Mouse (Mus musculus): ENCODE measurements at regions not wholly inside any gene's neighbourhood (a gene's known extent, or its start where the extent isn't known, plus 50 kb on each side); places are given as distances from the start of the nearest gene placed in this dataset.

DNA sequence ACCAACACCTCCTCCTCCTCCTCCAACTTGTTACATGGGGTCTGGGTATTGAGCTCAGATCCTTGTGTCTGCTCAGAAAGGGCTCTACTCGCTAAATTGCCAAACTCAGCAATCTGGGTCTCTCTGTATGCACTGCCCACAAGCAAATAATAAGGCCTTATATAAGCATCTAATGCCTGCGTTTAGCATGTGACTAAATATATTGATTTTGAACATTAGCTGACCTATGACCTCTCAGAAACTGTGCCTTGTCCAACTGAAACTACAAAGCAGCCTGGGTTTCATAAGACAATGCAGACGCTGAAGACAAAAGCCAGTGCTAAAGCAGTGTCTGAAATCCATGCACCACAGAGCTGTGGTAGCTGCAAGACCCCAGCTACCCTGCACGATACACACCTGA, 206.3 kb upstream of the Mkln1 start:
- no peak for ATAC-seq (ENCODE audit: insufficient read depth, low FRiP score, low read depth)
- WGBS: 82% methylated on average over 4 of the region's 4 CpGs

DNA sequence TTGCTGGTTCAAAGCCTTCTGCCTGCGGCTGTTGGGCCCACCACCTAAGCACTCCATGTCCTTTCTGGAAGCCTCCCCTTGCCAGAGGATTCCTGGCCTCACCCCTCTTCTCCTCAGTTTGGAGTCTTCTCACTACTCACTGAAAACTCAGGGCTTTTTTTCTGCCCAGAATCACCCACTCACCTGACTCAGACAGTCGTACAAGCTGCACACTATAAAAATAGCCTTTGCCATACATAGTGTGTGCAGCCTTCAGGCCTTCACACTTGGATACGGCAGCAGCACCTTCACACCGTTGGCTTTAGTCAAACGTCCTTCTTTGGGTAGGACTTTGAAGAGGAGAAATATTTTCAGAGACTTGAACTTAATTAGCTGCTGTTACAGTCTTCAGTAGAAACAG, 205.3 kb upstream of the Mkln1 start:
- Histone ChIP-seq H3K9ac (no peak overlapping the region), H3K4me3 (replicated peaks) (no peak overlapping the region), H3K36me3 (no peaks in the 10 kb centered on the region), H3K4me2 (no peak overlapping the region), H3K9me3 (no peaks in the 10 kb centered on the region), H3K27me3 (replicated peaks) (no peaks in the 10 kb centered on the region), H3K27ac (no peak overlapping the region), H3K4me1 (no peaks in the 10 kb centered on the region)
- 78% methylated on average over 5 of the region's 5 CpGs for WGBS
- ATAC-seq (ENCODE audit: insufficient read depth, low FRiP score, low read depth): no peak

More for the DNA sequence above, 206.3 kb upstream of the Mkln1 start:
- no peak overlapping the region for H3K4me2 ChIP-seq
- no peaks in the 10 kb centered on the region for H3K4me1 ChIP-seq
- H3K27me3 ChIP-seq (replicated peaks): no peaks in the 10 kb centered on the region
- H3K36me3 ChIP-seq: no peaks in the 10 kb centered on the region
- no peak overlapping the region for H3K27ac ChIP-seq
- H3K9me3 ChIP-seq: no peaks in the 10 kb centered on the region
- no peak overlapping the region for H3K9ac ChIP-seq
- H3K4me3 ChIP-seq (replicated peaks): no peak overlapping the region

DNA sequence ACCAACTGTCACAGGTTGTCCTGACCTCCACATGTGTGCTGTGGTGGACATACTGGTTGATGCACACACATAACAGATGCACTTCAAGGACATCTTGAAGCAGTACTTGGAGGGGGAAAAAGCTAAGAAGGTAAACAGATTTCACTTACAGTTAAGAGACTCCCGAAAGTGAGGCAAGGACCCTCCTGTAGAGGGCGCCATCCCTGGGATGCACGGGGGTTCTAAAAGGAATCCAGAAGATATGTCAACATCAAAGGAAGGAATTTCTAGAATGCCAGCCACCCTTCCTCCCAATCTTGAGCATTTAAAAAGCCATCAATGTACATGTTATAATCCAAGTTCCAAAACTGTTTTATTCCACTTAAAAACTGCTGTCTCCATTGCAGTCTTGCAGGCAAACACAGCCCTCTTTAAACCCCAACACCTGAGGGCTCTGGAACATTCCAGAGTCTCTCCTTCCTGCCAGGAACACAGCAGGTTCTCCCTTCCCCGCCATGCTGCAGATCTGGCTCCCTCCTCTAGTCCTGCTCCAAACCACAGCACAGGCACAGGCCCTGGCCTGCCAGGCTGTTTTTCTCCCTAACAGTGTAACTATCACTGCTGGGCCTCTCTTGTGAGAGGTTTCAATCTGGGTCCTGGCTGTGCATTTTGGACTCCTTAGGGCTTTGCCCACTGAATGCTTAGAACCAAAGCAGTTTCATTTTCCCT, 200.8 kb upstream of the Mkln1 start:
- Histone ChIP-seq H3K9me3 (no peaks in the 10 kb centered on the region), H3K4me1 (no peaks in the 10 kb centered on the region), H3K4me3 (replicated peaks) (no peak overlapping the region), H3K27me3 (replicated peaks) (no peaks in the 10 kb centered on the region), H3K4me2 (no peak overlapping the region), H3K36me3 (no peaks in the 10 kb centered on the region), H3K27ac (no peak overlapping the region), H3K9ac (no peak overlapping the region)
- ATAC-seq (ENCODE audit: insufficient read depth, low FRiP score, low read depth): no peak
- 58% methylated on average over 4 of the region's 4 CpGs for WGBS

DNA sequence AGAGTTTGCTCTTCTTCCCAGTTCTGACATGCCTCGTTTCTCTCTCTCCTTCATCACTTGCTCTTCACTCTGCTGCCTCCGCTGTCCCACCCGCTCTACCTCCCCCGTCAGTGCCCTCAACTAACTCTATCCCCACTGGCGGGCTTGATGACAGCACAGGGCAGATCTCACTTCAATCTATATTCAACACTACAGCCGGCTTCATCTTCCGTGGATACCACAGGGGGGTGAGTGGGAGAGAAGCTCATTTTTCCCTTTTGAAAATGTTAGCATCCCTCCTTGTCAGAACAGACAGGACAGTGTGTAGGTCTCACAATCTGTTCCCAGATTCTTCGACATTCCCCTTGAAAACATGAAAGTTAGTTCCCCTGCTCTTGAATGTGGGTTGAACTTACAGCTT, 200.2 kb upstream of the Mkln1 start:
- Histone ChIP-seq H3K36me3 (no peaks in the 10 kb centered on the region), H3K9me3 (no peaks in the 10 kb centered on the region), H3K9ac (no peak overlapping the region), H3K4me2 (no peak overlapping the region), H3K4me1 (no peaks in the 10 kb centered on the region), H3K4me3 (replicated peaks) (no peak overlapping the region), H3K27me3 (replicated peaks) (no peaks in the 10 kb centered on the region), H3K27ac (no peak overlapping the region)
- ATAC-seq (ENCODE audit: insufficient read depth, low FRiP score, low read depth): no peak
- 71% methylated on average over 8 of the region's 8 CpGs for WGBS

DNA sequence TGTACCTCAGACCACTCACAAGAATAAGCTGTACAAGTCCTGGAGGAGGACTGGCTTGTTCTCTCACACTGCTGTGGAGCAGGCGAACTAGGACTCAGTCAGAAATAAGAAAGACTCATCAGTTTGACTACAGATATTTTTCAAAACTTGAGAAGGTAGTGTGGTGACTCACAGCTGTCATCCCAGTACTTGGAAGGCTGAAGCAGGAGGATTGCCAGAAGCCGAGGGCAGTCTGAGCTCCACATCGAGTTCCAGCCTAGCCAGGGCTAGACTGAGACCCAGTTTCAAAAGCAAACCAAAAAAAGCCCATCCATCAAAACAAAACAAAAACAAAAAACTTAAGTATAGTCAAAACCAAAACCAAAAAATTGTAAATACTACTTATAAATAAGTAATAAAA, 197.8 kb upstream of the Mkln1 start:
- 81% methylated on average over 3 of the region's 3 CpGs for WGBS

DNA sequence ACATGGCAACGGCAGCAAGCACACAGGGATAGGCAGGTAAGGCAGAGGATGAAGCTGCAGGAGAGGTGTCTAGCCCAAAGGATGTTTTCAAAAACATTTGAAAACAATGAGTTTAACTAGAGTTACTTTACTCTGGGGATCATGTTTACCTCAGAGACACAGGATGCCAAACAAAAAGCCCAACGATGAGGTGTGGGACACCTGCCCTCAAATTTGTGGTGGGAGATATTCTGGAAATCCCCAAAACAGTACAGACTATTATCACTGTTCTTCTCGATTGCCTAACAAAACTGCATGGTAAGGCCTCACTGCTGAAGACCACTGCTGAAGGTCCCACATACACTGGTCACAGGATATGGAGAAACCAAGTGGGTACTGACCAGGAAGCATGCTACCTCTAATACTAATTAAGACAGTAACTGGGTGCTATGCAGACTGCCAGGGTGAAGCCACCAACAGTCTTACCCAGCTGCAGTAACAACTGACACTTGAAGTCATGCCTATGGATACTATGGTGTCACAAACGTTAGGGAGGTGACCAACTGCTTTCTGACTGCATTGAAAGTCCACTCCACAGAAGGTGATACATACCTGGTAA, 197.1 kb upstream of the Mkln1 start:
- H3K4me1 ChIP-seq: no peaks in the 10 kb centered on the region
- H3K4me2 ChIP-seq: no peak overlapping the region
- no peaks in the 10 kb centered on the region for H3K9me3 ChIP-seq
- no peak for ATAC-seq (ENCODE audit: insufficient read depth, low FRiP score, low read depth)
- no peak overlapping the region for H3K4me3 ChIP-seq (replicated peaks)
- H3K9ac ChIP-seq: no peak overlapping the region
- H3K36me3 ChIP-seq: no peaks in the 10 kb centered on the region
- H3K27me3 ChIP-seq (replicated peaks): no peaks in the 10 kb centered on the region
- no peak overlapping the region for H3K27ac ChIP-seq
- 80% methylated on average over 4 of the region's 4 CpGs for WGBS

More for the DNA sequence above, 197.8 kb upstream of the Mkln1 start:
- H3K27ac ChIP-seq: no peak overlapping the region
- H3K9me3 ChIP-seq: no peaks in the 10 kb centered on the region
- H3K9ac ChIP-seq: no peak overlapping the region
- H3K27me3 ChIP-seq (replicated peaks): no peaks in the 10 kb centered on the region
- no peak overlapping the region for H3K4me2 ChIP-seq
- no peaks in the 10 kb centered on the region for H3K36me3 ChIP-seq
- no peak overlapping the region for H3K4me3 ChIP-seq (replicated peaks)
- no peak for ATAC-seq (ENCODE audit: insufficient read depth, low FRiP score, low read depth)
- H3K4me1 ChIP-seq: no peaks in the 10 kb centered on the region

DNA sequence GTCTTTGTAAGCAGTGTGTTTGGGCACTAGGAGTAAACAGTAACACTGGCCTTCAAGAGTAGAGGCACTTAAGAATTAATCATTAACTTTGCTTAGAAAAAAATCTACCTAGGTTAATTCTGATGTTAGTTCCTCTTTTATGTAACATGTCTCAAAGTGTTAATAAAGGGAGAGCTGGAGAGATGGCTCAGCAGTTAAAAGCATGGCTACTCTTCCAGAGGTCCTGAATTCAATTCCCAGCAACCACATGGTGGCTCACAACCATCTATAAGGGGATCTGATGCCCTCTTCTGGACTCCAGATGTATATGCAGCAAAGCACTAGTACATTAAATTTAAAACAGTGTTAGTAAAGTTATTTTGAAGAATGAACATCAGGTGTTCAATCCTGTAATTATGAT, 195.9 kb upstream of the Mkln1 start:
- ATAC-seq (ENCODE audit: insufficient read depth, low FRiP score, low read depth): no peak
- no peaks in the 10 kb centered on the region for H3K36me3 ChIP-seq
- no peaks in the 10 kb centered on the region for H3K27me3 ChIP-seq (replicated peaks)
- H3K9ac ChIP-seq: no peak overlapping the region
- H3K4me3 ChIP-seq (replicated peaks): no peak overlapping the region
- no peaks in the 10 kb centered on the region for H3K4me1 ChIP-seq
- no peak overlapping the region for H3K27ac ChIP-seq
- no peaks in the 10 kb centered on the region for H3K9me3 ChIP-seq
- H3K4me2 ChIP-seq: no peak overlapping the region

DNA sequence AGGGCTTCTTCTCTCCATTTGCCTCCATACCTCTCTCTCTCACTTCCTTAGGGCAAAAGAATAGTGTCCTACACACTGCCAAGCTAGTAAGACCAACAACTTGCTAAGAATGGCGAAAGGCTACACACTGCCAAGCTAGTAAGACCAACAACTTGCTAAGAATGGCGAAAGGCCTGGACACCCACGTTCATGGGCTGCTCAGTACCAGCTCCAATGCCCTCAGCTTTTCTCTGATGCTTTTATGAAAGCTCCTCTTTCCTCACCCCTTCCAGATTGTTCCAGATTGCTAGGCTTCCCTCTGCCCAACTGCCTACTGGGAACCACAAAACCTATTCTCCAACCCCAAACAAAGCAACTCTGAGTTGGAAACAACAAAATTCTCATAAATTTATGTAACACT, 194.1 kb upstream of the Mkln1 start:
- H3K9me3 ChIP-seq: no peaks in the 10 kb centered on the region
- H3K9ac ChIP-seq: no peak overlapping the region
- H3K4me3 ChIP-seq (replicated peaks): no peak overlapping the region
- H3K4me2 ChIP-seq: no peak overlapping the region
- no peaks in the 10 kb centered on the region for H3K27me3 ChIP-seq (replicated peaks)
- 93% methylated on average over 3 of the region's 3 CpGs for WGBS
- H3K27ac ChIP-seq: no peak overlapping the region
- no peaks in the 10 kb centered on the region for H3K36me3 ChIP-seq
- no peaks in the 10 kb centered on the region for H3K4me1 ChIP-seq
- no peak for ATAC-seq (ENCODE audit: insufficient read depth, low FRiP score, low read depth)

DNA sequence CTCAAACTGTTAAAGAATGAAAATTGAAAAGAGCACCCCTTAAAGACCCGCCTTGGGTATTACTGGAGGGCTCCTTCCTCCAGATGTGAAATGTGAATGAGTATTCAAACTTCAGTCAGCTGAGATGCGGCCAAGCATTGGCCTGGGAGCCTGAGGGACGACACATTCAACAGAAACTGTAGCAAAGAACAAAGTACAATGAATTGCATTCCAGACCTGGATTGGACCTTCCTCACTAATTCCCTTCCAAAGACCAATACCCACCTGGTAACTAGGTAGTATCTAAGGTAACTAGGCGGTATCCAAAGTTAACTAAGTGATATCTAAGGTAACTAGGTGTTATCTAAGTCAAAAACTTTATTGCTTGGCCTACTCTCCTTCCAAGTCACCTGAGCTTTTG, 193.7 kb upstream of the Mkln1 start:
- Histone ChIP-seq H3K27ac (no peak overlapping the region), H3K4me3 (replicated peaks) (no peak overlapping the region), H3K9me3 (no peaks in the 10 kb centered on the region), H3K4me2 (no peak overlapping the region), H3K9ac (no peak overlapping the region), H3K27me3 (replicated peaks) (no peaks in the 10 kb centered on the region), H3K4me1 (no peaks in the 10 kb centered on the region), H3K36me3 (no peaks in the 10 kb centered on the region)
- 78% methylated on average over 4 of the region's 4 CpGs for WGBS
- ATAC-seq (ENCODE audit: insufficient read depth, low FRiP score, low read depth): no peak

DNA sequence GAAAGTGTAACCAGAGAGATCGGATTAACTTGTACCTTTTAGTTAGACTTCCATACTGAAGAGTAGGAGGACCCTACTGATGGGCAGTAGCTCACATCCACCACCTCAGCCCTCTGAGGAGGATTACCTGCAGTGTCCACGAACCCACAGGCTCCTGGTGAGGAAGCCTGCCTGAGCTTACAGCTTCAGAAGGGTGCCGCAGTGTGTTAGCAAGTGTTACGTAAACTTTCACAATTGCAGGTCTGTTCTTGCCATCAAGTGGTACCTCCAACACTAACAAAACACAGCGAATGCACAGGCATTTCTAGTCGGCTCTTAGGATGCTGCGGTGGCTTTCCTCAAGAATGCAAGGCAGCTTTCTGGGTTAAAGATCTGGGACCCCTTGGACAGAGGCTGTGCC, 192.4 kb upstream of the Mkln1 start:
- no peak overlapping the region for H3K4me2 ChIP-seq
- no peaks in the 10 kb centered on the region for H3K4me1 ChIP-seq
- H3K36me3 ChIP-seq: no peaks in the 10 kb centered on the region
- ATAC-seq (ENCODE audit: insufficient read depth, low FRiP score, low read depth): no peak
- H3K27me3 ChIP-seq (replicated peaks): no peaks in the 10 kb centered on the region
- 69% methylated on average over 7 of the region's 7 CpGs for WGBS
- H3K9ac ChIP-seq: no peak overlapping the region
- H3K27ac ChIP-seq: no peak overlapping the region
- H3K9me3 ChIP-seq: no peaks in the 10 kb centered on the region
- no peak overlapping the region for H3K4me3 ChIP-seq (replicated peaks)

DNA sequence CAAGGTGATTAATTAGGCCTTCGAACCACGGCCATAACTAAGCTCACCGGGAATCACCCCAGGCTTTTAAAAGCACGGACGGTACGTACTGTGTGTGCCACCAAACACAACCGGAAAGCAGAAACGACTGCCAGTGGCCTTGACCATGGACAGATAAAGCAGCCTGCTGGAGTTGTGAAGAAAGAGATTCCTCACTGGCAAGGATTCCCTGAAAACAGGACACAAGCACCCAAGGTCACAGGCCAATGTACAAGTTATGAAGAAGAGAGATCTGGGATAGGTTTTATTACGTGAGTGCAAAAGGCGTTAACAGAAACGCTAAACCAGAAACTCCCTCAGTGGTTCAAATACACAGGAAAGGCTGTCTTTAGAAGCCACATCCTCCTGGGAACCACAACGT, 191.3 kb upstream of the Mkln1 start:
- Histone ChIP-seq H3K27me3 (replicated peaks) (no peaks in the 10 kb centered on the region), H3K4me1 (no peaks in the 10 kb centered on the region), H3K9me3 (no peaks in the 10 kb centered on the region), H3K27ac (no peak overlapping the region), H3K4me3 (replicated peaks) (no peak overlapping the region), H3K9ac (no peak overlapping the region), H3K4me2 (no peak overlapping the region), H3K36me3 (no peaks in the 10 kb centered on the region)
- ATAC-seq (ENCODE audit: insufficient read depth, low FRiP score, low read depth): no peak
- WGBS: 81% methylated on average over 12 of the region's 12 CpGs

DNA sequence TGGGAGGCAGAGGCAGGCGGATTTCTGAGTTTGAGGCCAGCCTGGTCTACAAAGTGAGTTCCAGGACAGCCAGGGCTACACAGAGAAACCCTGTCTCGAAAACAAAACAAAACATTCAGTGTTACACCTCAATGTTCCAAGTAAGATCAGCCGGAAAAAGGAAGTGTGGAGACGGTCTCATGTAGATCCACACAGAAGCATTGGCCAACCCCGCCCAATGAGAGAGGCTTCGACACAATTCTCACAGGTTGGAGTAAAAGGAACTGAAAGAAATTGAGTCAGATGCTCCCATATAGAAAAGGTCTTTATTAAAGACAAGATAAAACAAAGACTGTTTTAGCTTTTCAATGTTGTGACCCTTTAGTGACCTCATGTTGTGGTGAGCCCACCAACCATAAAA, 190.3 kb upstream of the Mkln1 start:
- Histone ChIP-seq H3K36me3 (no peaks in the 10 kb centered on the region), H3K4me2 (no peak overlapping the region), H3K9ac (no peak overlapping the region), H3K4me1 (no peaks in the 10 kb centered on the region), H3K4me3 (replicated peaks) (no peak overlapping the region), H3K27ac (no peak overlapping the region), H3K9me3 (no peaks in the 10 kb centered on the region), H3K27me3 (replicated peaks) (no peaks in the 10 kb centered on the region)
- no peak for ATAC-seq (ENCODE audit: insufficient read depth, low FRiP score, low read depth)
- 90% methylated on average over 6 of the region's 6 CpGs for WGBS
